Mouse (Mus musculus): ENCODE results near the gene Rasgrp2. TPM values are rescaled to one million over a fixed set of nuclear protein-coding genes. Genes with fewer than 3 reads are reported as not detected.

Rasgrp2 gene
- 13.5 and 16.3 TPM in 2 replicates for polyA plus RNA-seq (2016; fragmentation: Nextera tagmentation; extraction: Ambion mirVana)

GRCm38 (mm10) chr19:6399285-6400095 is at the start of gene Rasgrp2:
Gene Rasgrp2, plus strand, starts transcription at chr19:6399340.
- Histone ChIP-seq H3K9me3 (replicated peaks) (no peaks in the 10 kb centered on the region), H3K36me3 (no peaks in the 10 kb centered on the region), H3K4me3 (peak within 1 kb of the TSS; percentile 66), H3K4me1 (peaks cover 63% of the 10 kb centered on the region), H3K27me3 (ENCODE audit: low read depth, poor library complexity, severe bottlenecking) (peaks cover 71% of the 10 kb centered on the region), H3K27ac (replicated peaks) (peak within 1 kb of the TSS; percentile 87)
- peak; percentile 53 for DNase-seq (ENCODE audit: low spot score)
- under 1% methylated on average over 86 of the region's 87 CpGs for WGBS

GRCm38 (mm10) chr19:6351431-6352106 is 47.6 kb upstream of the Rasgrp2 start:
- H3K36me3 ChIP-seq = peaks cover 47% of the 10 kb centered on the region
- WGBS = 68% methylated on average over 14 of the region's 14 CpGs
- no peak overlapping the region for H3K27ac ChIP-seq (replicated peaks)
- peaks cover 14% of the 10 kb centered on the region for H3K4me1 ChIP-seq
- no peak for DNase-seq (ENCODE audit: low spot score)
- no peaks in the 10 kb centered on the region for H3K9me3 ChIP-seq (replicated peaks)
- no peaks in the 10 kb centered on the region for H3K27me3 ChIP-seq (ENCODE audit: low read depth, poor library complexity, severe bottlenecking)
- H3K4me3 ChIP-seq = no peak overlapping the region

GRCm38 (mm10) chr19:6352107-6352505 is 47.0 kb upstream of the Rasgrp2 start:
- peaks cover 42% of the 10 kb centered on the region for H3K36me3 ChIP-seq
- no peaks in the 10 kb centered on the region for H3K9me3 ChIP-seq (replicated peaks)
- no peak overlapping the region for H3K27ac ChIP-seq (replicated peaks)
- no peak for DNase-seq (ENCODE audit: low spot score)
- 93% methylated on average over 2 of the region's 2 CpGs for WGBS
- no peak overlapping the region for H3K4me3 ChIP-seq
- peaks cover 14% of the 10 kb centered on the region for H3K4me1 ChIP-seq
- H3K27me3 ChIP-seq (ENCODE audit: low read depth, poor library complexity, severe bottlenecking) = no peaks in the 10 kb centered on the region

- Histone ChIP-seq H3K9me3 (replicated peaks) (no peaks in the 10 kb centered on the region), H3K36me3 (peaks cover 30% of the 10 kb centered on the region), H3K27me3 (ENCODE audit: low read depth, poor library complexity, severe bottlenecking) (no peaks in the 10 kb centered on the region), H3K4me1 (peaks cover 7% of the 10 kb centered on the region), H3K27ac (replicated peaks) (no peak overlapping the region), H3K4me3 (no peak overlapping the region)
- 93% methylated on average over 7 of the region's 7 CpGs for WGBS
- no peak for DNase-seq (ENCODE audit: low spot score)
These were observed 45.1 kb upstream of the Rasgrp2 start for GRCm38 (mm10) chr19:6354030-6354429.

GRCm38 (mm10) chr19:6361291-6361690 is 37.8 kb upstream of the Rasgrp2 start:
- Histone ChIP-seq H3K36me3 (peaks cover 27% of the 10 kb centered on the region), H3K27me3 (ENCODE audit: low read depth, poor library complexity, severe bottlenecking) (no peaks in the 10 kb centered on the region)
- no peak for DNase-seq (ENCODE audit: low spot score)

GRCm38 (mm10) chr19:6363091-6363410 is 36.1 kb upstream of the Rasgrp2 start:
- H3K4me3 ChIP-seq = peak overlapping the region; percentile 100
- H3K9me3 ChIP-seq (replicated peaks) = no peaks in the 10 kb centered on the region
- no peak for DNase-seq (ENCODE audit: low spot score)
- H3K27me3 ChIP-seq (ENCODE audit: low read depth, poor library complexity, severe bottlenecking) = no peaks in the 10 kb centered on the region
- H3K27ac ChIP-seq (replicated peaks) = peak overlapping the region; percentile 100
- H3K36me3 ChIP-seq = peaks cover 44% of the 10 kb centered on the region
- peaks cover 27% of the 10 kb centered on the region for H3K4me1 ChIP-seq
- WGBS = 3% methylated on average over 11 of the region's 11 CpGs

More at GRCm38 (mm10) chr19:6361291-6361690, 37.8 kb upstream of the Rasgrp2 start:
- peaks cover 21% of the 10 kb centered on the region for H3K4me1 ChIP-seq
- no peaks in the 10 kb centered on the region for H3K9me3 ChIP-seq (replicated peaks)
- 90% methylated on average over 3 of the region's 3 CpGs for WGBS
- no peak overlapping the region for H3K27ac ChIP-seq (replicated peaks)
- H3K4me3 ChIP-seq = no peak overlapping the region

GRCm38 (mm10) chr19:6363411-6364240 is 35.5 kb upstream of the Rasgrp2 start, which contains the start of gene Sf1:
Gene Sf1, plus strand, starts transcription at chr19:6363690.
- peaks cover 50% of the 10 kb centered on the region for H3K36me3 ChIP-seq
- peaks cover 27% of the 10 kb centered on the region for H3K4me1 ChIP-seq
- H3K27ac ChIP-seq (replicated peaks) = peak within 1 kb of the TSS; percentile 100
- WGBS = under 1% methylated on average over 85 of the region's 85 CpGs
- peak; percentile 100 for DNase-seq (ENCODE audit: low spot score)
- H3K4me3 ChIP-seq = peak within 1 kb of the TSS; percentile 100
- no peaks in the 10 kb centered on the region for H3K27me3 ChIP-seq (ENCODE audit: low read depth, poor library complexity, severe bottlenecking)
- no peaks in the 10 kb centered on the region for H3K9me3 ChIP-seq (replicated peaks)

GRCm38 (mm10) chr19:6364317-6364725 is 34.8 kb upstream of the Rasgrp2 start:
- Histone ChIP-seq H3K36me3 (peaks cover 57% of the 10 kb centered on the region), H3K4me1 (peaks cover 27% of the 10 kb centered on the region), H3K27me3 (ENCODE audit: low read depth, poor library complexity, severe bottlenecking) (no peaks in the 10 kb centered on the region), H3K4me3 (peak overlapping the region; percentile 100), H3K9me3 (replicated peaks) (no peaks in the 10 kb centered on the region), H3K27ac (replicated peaks) (peak overlapping the region; percentile 100)
- under 1% methylated on average over 55 of the region's 55 CpGs for WGBS
- DNase-seq (ENCODE audit: low spot score) = peak; percentile 88

- H3K27ac ChIP-seq (replicated peaks) = peak overlapping the region; percentile 100
These were observed 34.3 kb upstream of the Rasgrp2 start for GRCm38 (mm10) chr19:6364842-6365241.

GRCm38 (mm10) chr19:6370175-6370574 is 29.0 kb upstream of the Rasgrp2 start:
- peaks cover 100% of the 10 kb centered on the region for H3K36me3 ChIP-seq
- no peak overlapping the region for H3K27ac ChIP-seq (replicated peaks)

More at GRCm38 (mm10) chr19:6364842-6365241, 34.3 kb upstream of the Rasgrp2 start:
- WGBS = 11% methylated on average over 2 of the region's 2 CpGs
- peak overlapping the region; percentile 100 for H3K4me3 ChIP-seq
- H3K27me3 ChIP-seq (ENCODE audit: low read depth, poor library complexity, severe bottlenecking) = no peaks in the 10 kb centered on the region
- no peak for DNase-seq (ENCODE audit: low spot score)
- peaks cover 62% of the 10 kb centered on the region for H3K36me3 ChIP-seq
- no peaks in the 10 kb centered on the region for H3K9me3 ChIP-seq (replicated peaks)
- H3K4me1 ChIP-seq = peaks cover 27% of the 10 kb centered on the region

GRCm38 (mm10) chr19:6372433-6372832 is 26.7 kb upstream of the Rasgrp2 start:
- WGBS = 94% methylated on average over 3 of the region's 3 CpGs
- peaks cover 28% of the 10 kb centered on the region for H3K4me1 ChIP-seq
- no peaks in the 10 kb centered on the region for H3K9me3 ChIP-seq (replicated peaks)
- no peak overlapping the region for H3K4me3 ChIP-seq
- H3K36me3 ChIP-seq = peaks cover 100% of the 10 kb centered on the region
- H3K27me3 ChIP-seq (ENCODE audit: low read depth, poor library complexity, severe bottlenecking) = no peaks in the 10 kb centered on the region
- DNase-seq (ENCODE audit: low spot score) = no peak
- no peak overlapping the region for H3K27ac ChIP-seq (replicated peaks)

More at GRCm38 (mm10) chr19:6370175-6370574, 29.0 kb upstream of the Rasgrp2 start:
- Histone ChIP-seq H3K4me1 (peaks cover 24% of the 10 kb centered on the region), H3K27me3 (ENCODE audit: low read depth, poor library complexity, severe bottlenecking) (no peaks in the 10 kb centered on the region), H3K4me3 (no peak overlapping the region), H3K9me3 (replicated peaks) (no peaks in the 10 kb centered on the region)
- DNase-seq (ENCODE audit: low spot score) = no peak
- 87% methylated on average over 2 of the region's 2 CpGs for WGBS

All from midbrain, embryonic 10.5 days (tissue).